Mouse (Mus musculus): Measurements from ENCODE around the gene Tent5a. TPM values are rescaled to one million over a fixed set of nuclear protein-coding genes. Genes with fewer than 3 reads are reported as not detected.
A peak's percentile ranks its signal among the peaks of the same experiment; 100 is the strongest.

Tent5a gene
- polyA plus RNA-seq, 1 experiment from 2014 or later: 10.3 TPM

GRCm38 (mm10) chr9:85342892-85343785 lies 16.0 kb upstream of the Tent5a start:
- Histone ChIP-seq H3K27ac (no peak overlapping the region), H3K36me3 (replicated peaks; ENCODE audit: control insufficient read depth, insufficient read depth) (no peaks in the 10 kb centered on the region), H3K9ac (no peak overlapping the region), H3K4me2 (replicated peaks) (no peak overlapping the region), H3K4me1 (replicated peaks; ENCODE audit: control insufficient read depth, insufficient read depth, low read length) (no peaks in the 10 kb centered on the region), H3K4me3 (replicated peaks; ENCODE audit: low read length) (no peak overlapping the region), H3K27me3 (ENCODE audit: control insufficient read depth, insufficient read depth, low read length) (no peaks in the 10 kb centered on the region), H3K9me3 (ENCODE audit: control insufficient read depth, low read length) (no peaks in the 10 kb centered on the region)
- DNase-seq (ENCODE audit: low spot score): no peak
- no peak for ATAC-seq (ENCODE audit: low FRiP score)
- 92% methylated on average over 8 of the region's 8 CpGs for WGBS

DNA sequence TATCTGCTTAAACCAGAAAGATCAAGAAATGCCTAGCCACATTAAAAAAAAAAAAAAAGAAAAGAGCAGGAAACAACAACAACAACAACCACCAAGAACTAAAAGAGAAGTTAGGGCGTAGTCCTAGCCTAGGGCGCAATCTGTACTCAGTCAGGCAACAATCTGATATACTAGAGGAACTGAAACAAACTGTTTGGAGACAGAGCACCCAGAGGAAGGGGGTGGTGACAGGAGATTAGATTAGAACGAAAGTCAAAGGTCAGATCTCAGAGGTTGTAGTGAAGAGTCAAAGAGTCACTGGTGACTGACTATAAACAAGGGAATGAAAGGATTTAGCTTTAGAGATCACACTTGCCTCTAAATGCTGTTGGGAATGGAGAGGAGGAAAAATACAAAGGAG lies 13.2 kb upstream of the Tent5a start:
- 88% methylated on average over 3 of the region's 3 CpGs for WGBS
- Histone ChIP-seq H3K9me3 (ENCODE audit: control insufficient read depth, low read length) (no peaks in the 10 kb centered on the region), H3K4me1 (replicated peaks; ENCODE audit: control insufficient read depth, insufficient read depth, low read length) (no peaks in the 10 kb centered on the region), H3K4me3 (replicated peaks; ENCODE audit: low read length) (no peak overlapping the region), H3K27me3 (ENCODE audit: control insufficient read depth, insufficient read depth, low read length) (no peaks in the 10 kb centered on the region), H3K9ac (no peak overlapping the region), H3K27ac (no peak overlapping the region), H3K4me2 (replicated peaks) (no peak overlapping the region), H3K36me3 (replicated peaks; ENCODE audit: control insufficient read depth, insufficient read depth) (no peaks in the 10 kb centered on the region)
- ATAC-seq (ENCODE audit: low FRiP score) (no peak), DNase-seq (ENCODE audit: low spot score) (no peak)

- no peak for DNase-seq (ENCODE audit: low spot score)
- H3K27me3 ChIP-seq (ENCODE audit: control insufficient read depth, insufficient read depth, low read length): no peaks in the 10 kb centered on the region
- 93% methylated on average over 7 of the region's 7 CpGs for WGBS
- H3K36me3 ChIP-seq (replicated peaks; ENCODE audit: control insufficient read depth, insufficient read depth): no peaks in the 10 kb centered on the region
- ATAC-seq (ENCODE audit: low FRiP score): no peak
- H3K4me3 ChIP-seq (replicated peaks; ENCODE audit: low read length): no peak overlapping the region
- no peaks in the 10 kb centered on the region for H3K4me1 ChIP-seq (replicated peaks; ENCODE audit: control insufficient read depth, insufficient read depth, low read length)
- no peak overlapping the region for H3K4me2 ChIP-seq (replicated peaks)
- H3K9me3 ChIP-seq (ENCODE audit: control insufficient read depth, low read length): no peaks in the 10 kb centered on the region
- H3K27ac ChIP-seq: no peak overlapping the region
- no peak overlapping the region for H3K9ac ChIP-seq
These were observed 8.9 kb upstream of the Tent5a start for GRCm38 (mm10) chr9:85336046-85336445.

DNA sequence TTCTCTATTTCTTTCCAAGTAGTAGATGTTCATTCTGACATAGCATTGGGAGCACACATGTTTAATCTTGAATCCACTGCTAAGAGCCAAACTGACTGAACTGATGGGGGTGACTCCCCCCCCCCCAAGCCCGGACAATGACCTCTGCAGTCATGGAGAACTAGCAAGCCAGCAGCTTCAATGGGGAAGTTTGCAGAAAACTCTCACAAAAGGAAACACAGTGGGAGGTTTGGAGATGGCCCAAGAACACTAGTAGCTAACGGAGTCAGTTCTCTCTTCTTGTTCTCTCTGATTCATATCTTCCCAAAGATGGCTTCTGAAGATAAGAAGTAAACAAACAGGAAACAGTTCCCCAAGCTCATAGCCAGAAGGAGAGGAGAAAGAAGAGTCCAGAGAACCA lies 4.4 kb upstream of the Tent5a start:
- no peak overlapping the region for H3K4me3 ChIP-seq (replicated peaks; ENCODE audit: low read length)
- no peaks in the 10 kb centered on the region for H3K9me3 ChIP-seq (ENCODE audit: control insufficient read depth, low read length)
- no peak overlapping the region for H3K4me2 ChIP-seq (replicated peaks)
- H3K27ac ChIP-seq: no peak overlapping the region
- no peak for DNase-seq (ENCODE audit: low spot score)
- no peaks in the 10 kb centered on the region for H3K36me3 ChIP-seq (replicated peaks; ENCODE audit: control insufficient read depth, insufficient read depth)
- ATAC-seq (ENCODE audit: low FRiP score): no peak
- 62% methylated on average over 2 of the region's 2 CpGs for WGBS
- no peak overlapping the region for H3K9ac ChIP-seq
- no peaks in the 10 kb centered on the region for H3K4me1 ChIP-seq (replicated peaks; ENCODE audit: control insufficient read depth, insufficient read depth, low read length)
- H3K27me3 ChIP-seq (ENCODE audit: control insufficient read depth, insufficient read depth, low read length): no peaks in the 10 kb centered on the region

DNA sequence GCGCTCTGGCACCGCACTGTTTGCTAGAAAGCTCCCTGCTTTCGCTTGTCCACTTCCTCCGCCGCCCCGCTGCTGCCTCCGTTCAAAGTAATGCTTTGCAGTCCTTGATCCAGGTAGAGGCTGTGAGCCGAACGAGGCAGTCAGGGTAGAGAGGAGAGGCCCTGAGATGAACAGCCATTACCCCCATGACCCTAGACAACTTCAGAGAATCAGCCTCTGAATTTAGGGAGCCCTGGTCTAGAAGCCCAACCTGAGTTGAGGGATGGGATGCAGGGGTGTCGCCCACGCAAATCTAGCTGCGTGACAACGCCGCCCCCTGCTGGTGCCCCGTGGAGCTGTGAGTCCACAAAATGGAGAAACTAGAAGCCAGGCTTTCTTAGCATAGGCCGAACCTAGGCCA lies 1.1 kb upstream of the Tent5a start:
- peak overlapping the region; percentile 54 for H3K9ac ChIP-seq
- DNase-seq (ENCODE audit: low spot score) (peak; percentile 95), ATAC-seq (ENCODE audit: low FRiP score) (peak; percentile 64)
- no peaks in the 10 kb centered on the region for H3K36me3 ChIP-seq (replicated peaks; ENCODE audit: control insufficient read depth, insufficient read depth)
- no peaks in the 10 kb centered on the region for H3K27me3 ChIP-seq (ENCODE audit: control insufficient read depth, insufficient read depth, low read length)
- 0 out of 2 replicates have a peak, but pooled peaks cover 5% of the 10 kb centered on the region for H3K4me1 ChIP-seq (replicated peaks; ENCODE audit: control insufficient read depth, insufficient read depth, low read length)
- H3K4me2 ChIP-seq (replicated peaks): peak overlapping the region; percentile 96
- peak overlapping the region; percentile 71 for H3K4me3 ChIP-seq (replicated peaks; ENCODE audit: low read length)
- WGBS: 1% methylated on average over 16 of the region's 16 CpGs
- peak overlapping the region; percentile 78 for H3K27ac ChIP-seq
- H3K9me3 ChIP-seq (ENCODE audit: control insufficient read depth, low read length): no peaks in the 10 kb centered on the region

- H3K27ac ChIP-seq: peak overlapping the region; percentile 78
These were observed 581 bp downstream of the Tent5a start for GRCm38 (mm10) chr9:85326292-85327241.

DNA sequence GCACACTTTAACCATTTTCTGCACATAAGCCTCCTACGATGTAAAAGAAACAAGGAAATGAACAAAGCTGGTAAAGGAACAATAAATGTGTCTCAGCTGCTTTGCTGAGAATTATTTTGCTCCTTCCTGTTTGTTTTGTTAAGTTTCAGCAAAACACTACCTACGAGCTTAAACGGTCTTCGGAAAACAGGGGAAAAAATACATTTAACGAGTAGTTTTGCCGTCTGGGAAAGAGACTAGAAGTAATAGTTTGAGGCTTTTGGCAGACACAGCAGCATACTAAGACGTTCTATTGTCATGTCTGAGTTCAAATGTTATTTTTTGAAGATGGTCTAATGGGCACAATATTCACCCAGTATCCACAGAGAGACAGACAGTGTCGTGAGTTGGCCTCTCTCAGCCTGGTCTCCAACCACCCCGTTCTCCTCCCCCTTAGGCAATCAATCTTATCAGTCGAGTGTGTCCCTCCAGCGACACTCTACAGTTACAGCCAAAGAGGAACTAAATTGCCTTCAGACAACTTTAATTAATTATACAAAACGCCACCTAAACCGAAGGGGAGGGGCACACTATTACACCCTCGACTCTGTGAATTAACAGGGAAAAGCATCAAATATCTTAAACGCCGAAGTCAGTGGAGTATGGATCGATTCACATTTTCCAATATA lies 1.8 kb downstream of the Tent5a start:
- no peak for ATAC-seq (ENCODE audit: low FRiP score)
- peak overlapping the region; percentile 96 for H3K4me2 ChIP-seq (replicated peaks)
- WGBS: 38% methylated on average over 17 of the region's 17 CpGs
- no peaks in the 10 kb centered on the region for H3K9me3 ChIP-seq (ENCODE audit: control insufficient read depth, low read length)
- no peak for DNase-seq (ENCODE audit: low spot score)
- H3K27me3 ChIP-seq (ENCODE audit: control insufficient read depth, insufficient read depth, low read length): no peaks in the 10 kb centered on the region
- H3K4me1 ChIP-seq (replicated peaks; ENCODE audit: control insufficient read depth, insufficient read depth, low read length): 0 out of 2 replicates have a peak, but pooled peaks cover 5% of the 10 kb centered on the region
- H3K9ac ChIP-seq: peak overlapping the region; percentile 54; the same call in 1 of the 2 replicates
- peak overlapping the region; percentile 71 for H3K4me3 ChIP-seq (replicated peaks; ENCODE audit: low read length)
- no peak overlapping the region for H3K27ac ChIP-seq
- H3K36me3 ChIP-seq (replicated peaks; ENCODE audit: control insufficient read depth, insufficient read depth): no peaks in the 10 kb centered on the region

More at GRCm38 (mm10) chr9:85326292-85327241, 581 bp downstream of the Tent5a start:
- Histone ChIP-seq H3K9me3 (ENCODE audit: control insufficient read depth, low read length) (no peaks in the 10 kb centered on the region), H3K27me3 (ENCODE audit: control insufficient read depth, insufficient read depth, low read length) (no peaks in the 10 kb centered on the region), H3K4me1 (replicated peaks; ENCODE audit: control insufficient read depth, insufficient read depth, low read length) (0 out of 2 replicates have a peak, but pooled peaks cover 5% of the 10 kb centered on the region), H3K9ac (peak overlapping the region; percentile 54), H3K4me3 (replicated peaks; ENCODE audit: low read length) (peak overlapping the region; percentile 71), H3K4me2 (replicated peaks) (peak overlapping the region; percentile 96), H3K36me3 (replicated peaks; ENCODE audit: control insufficient read depth, insufficient read depth) (no peaks in the 10 kb centered on the region)
- DNase-seq (ENCODE audit: low spot score) (peak; percentile 39), ATAC-seq (ENCODE audit: low FRiP score) (peak; percentile 57)
- WGBS: 1% methylated on average over 74 of the region's 88 CpGs

DNA sequence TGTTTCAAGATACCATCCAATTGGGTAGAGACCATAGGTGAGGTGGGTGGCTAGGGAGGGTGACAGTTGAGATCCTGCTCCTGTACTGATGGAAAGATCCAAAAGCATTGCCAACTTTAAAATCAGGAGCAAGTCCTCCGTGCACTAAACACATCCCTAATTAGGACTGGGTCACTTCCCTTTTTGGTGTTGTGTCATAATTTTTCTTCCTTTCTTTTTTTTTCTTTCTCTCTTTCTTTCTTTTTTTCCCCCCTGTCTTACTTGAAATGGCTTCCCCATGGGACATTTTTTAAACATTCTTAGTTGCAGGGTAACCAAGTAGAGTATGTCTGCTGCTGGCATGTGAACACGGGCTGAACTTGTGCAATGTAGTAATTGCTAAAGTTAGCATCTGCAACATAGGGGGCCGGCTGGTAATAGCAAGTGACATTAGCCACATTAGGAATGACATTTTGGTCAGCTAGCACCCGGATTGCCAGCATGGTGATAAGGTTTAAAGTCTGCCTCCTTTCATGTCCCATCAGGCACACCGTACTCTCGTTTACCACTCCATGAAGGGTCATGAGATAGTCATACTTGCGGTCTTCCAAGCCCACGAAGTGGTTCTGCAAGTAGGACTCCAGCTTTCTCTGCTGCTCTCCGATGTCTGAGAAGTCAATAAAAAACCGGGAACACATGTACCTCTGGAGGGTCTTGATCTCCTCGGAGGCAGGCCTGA lies 2.8 kb downstream of the Tent5a start:
- no peak for DNase-seq (ENCODE audit: low spot score)
- Histone ChIP-seq H3K27me3 (ENCODE audit: control insufficient read depth, insufficient read depth, low read length) (no peaks in the 10 kb centered on the region), H3K9me3 (ENCODE audit: control insufficient read depth, low read length) (no peaks in the 10 kb centered on the region), H3K36me3 (replicated peaks; ENCODE audit: control insufficient read depth, insufficient read depth) (no peaks in the 10 kb centered on the region), H3K9ac (no peak overlapping the region), H3K4me3 (replicated peaks; ENCODE audit: low read length) (peak overlapping the region; percentile 71), H3K4me1 (replicated peaks; ENCODE audit: control insufficient read depth, insufficient read depth, low read length) (0 out of 2 replicates have a peak, but pooled peaks cover 5% of the 10 kb centered on the region), H3K27ac (no peak overlapping the region), H3K4me2 (replicated peaks) (peak overlapping the region; percentile 96)
- 82% methylated on average over 11 of the region's 11 CpGs for WGBS
- ATAC-seq (ENCODE audit: low FRiP score): no peak
